Mouse (Mus musculus) megakaryocyte, embryonic 14.5 days (primary cell): ENCODE results near the gene Notum.

Experiments
- FLI1 ChIP-seq: IDR thresholded peaks from 2 replicates; pipeline ENCODE4 v1.6.1; 2012; ENCODE audit warnings: low read length, inconsistent platforms, mixed read lengths
- GATA1 ChIP-seq: IDR thresholded peaks from 3 replicates; pipeline ENCODE4 v1.6.1; 2012; ENCODE audit warnings: mixed read lengths, low read length, inconsistent platforms, borderline replicate concordance

- TF ChIP-seq GATA1 (no peak), FLI1 (no peak)
These were observed 2.7 kb upstream of the Notum start for GRCm38 (mm10) chr11:120663714-120664113.
